Mouse (Mus musculus) adrenal gland (tissue): Measurements from ENCODE around the gene Tespa1.
"Not testable (repeated sequence)": the region's sequence is repeated elsewhere in the genome, so short reads cannot be mapped to it uniquely, and the experiment has no call there.

ENCODE experiments used
- intact Hi-C: fragments of 180-260 bp; cut with DNase I; formaldehyde crosslinking; loops from one replicate; pipeline ENCODE4 v1.15.1; 2025

Tespa1 gene

DNA sequence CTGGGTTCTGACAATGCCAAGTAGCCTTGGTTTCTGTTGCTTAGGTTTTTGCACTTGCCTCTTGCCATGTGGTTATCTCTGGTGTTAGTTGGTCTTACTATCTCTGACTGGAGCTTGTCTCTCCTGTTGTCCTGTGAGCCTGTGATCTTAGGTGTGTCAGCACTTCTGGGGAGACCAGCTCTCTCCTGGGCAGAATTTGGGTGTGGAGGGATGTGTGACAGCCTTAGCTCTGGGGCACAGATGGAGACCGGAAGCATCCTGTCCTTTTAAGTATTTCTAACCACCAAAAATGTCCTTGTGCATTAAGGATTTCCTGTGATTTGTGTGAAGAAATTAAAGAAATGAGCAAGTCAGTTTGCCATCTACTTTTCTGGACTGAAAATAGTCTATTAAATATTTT lies 21.4 kb downstream of the Tespa1 start:
- intact Hi-C loops = no loop called here

DNA sequence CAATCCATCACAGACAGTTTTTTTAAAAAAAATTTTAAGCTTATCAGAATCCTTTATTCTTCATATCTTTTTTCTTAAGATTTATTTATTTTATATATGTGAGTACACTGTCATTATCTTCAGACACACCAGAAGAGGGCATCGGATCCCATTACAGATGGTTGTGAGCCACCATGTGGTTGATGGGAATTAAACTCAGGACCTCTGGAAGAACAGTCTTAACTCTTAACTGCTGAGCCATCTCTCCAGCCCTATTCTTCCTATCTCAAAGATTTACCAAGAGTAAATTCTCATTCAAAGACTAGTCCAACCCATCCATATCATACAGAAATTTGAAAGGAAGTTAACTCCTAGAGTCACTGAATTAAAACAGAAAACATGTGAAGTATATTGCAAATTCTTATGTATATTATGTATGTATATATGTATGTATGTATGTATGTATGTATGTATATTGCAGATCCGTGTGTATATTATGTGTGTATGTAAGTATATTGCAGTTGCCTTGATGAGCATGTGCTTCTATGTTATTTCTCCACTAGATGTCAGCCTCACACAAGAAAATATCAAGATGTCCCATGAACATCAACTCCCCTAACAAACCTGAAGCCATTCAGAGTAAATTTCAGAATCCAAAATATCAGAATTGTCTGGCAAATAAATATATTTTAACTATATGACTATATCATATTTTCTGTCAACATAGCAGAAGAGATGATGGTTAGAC lies 40.9 kb downstream of the Tespa1 start:
- intact Hi-C loops = no loop called here

DNA sequence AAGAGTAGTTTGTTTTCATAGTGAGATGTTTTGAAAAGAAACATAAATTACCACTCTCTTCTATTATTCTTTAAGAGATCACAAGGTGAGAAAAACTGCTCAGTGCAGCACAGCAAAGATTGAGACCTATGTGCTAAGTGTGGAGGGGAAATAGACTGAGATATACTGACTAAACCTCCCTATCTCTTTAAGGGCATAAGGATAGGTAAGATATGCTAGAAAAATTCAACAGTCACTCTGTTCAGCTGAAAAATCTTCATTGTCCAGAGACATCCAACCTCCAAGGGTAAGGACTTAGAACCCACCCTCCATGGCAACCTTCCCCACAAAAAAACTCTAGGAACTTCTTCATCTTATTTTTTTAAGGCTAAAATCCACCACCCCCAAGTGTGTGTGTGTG lies 42.1 kb downstream of the Tespa1 start:
- intact Hi-C loops = no loop called here

DNA sequence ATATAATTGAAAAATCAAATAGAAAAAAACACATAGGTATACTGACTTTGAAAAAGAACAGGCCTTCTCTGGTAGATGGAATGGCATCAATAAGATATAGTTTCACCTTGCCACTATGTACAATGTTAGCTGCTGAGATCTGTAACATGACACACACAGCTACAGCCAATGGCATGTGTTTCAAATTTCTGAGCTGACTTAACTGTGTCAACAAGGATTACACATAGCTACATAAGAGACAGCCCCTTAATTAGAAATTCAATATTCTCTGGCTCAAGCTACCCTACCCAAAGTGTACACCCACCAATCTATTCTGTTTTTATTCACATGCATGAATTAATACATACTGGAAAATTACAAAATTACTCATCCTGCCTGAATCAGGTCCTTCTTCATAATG lies 45.7 kb downstream of the Tespa1 start:
- intact Hi-C loops = no loop called here

DNA sequence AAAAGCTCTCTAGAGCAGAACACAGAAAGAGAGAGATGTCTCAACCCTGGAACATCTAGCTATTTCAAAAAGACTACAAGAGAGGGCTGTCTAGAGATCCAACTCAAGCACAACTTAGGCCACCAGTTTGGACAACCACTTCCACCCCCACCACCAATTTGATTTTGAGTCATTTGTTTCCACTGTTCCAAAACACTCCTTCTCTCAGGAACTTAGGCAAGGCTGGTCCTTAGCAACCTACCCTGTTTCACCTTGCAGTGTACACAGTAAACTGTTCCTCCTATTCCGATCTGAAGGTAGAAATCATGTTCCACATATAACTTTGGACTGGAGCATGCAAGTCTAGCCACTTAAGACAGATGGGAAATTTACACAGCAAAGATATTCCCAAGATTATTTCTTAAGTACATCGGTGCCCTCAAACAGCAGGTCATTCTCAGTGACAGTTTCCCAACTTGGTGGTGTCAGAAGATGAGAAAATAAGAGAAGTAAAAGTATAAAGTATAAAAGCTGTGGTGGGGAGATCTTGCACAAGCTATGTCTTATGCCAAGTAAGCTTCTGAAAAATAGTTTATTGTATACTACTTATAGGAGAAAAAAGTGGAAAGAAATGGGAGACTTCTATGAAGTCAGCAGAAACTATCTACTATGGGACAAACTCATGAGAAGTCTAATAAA lies 47.5 kb downstream of the Tespa1 start:
- intact Hi-C loops = no loop called here

DNA sequence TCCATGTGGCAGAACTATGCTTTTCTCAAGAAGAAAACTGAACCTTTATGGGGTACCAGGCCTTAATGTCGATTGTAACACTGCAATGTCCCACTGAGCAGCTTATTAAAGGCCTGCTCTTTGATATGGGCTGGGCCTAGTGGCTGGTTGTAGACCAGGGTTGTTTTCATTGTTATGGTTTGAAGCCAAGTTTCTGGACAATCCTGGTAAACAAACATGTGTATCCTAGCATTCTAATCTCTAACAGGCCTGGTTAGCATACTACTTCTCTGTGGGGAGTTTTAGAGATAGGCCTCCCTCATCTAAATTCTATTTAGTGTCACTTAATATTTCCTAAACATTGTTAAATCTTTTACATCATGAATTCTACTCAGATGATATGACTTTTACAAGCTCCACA lies 49.0 kb downstream of the Tespa1 start:
- intact Hi-C loops = no loop called here

DNA sequence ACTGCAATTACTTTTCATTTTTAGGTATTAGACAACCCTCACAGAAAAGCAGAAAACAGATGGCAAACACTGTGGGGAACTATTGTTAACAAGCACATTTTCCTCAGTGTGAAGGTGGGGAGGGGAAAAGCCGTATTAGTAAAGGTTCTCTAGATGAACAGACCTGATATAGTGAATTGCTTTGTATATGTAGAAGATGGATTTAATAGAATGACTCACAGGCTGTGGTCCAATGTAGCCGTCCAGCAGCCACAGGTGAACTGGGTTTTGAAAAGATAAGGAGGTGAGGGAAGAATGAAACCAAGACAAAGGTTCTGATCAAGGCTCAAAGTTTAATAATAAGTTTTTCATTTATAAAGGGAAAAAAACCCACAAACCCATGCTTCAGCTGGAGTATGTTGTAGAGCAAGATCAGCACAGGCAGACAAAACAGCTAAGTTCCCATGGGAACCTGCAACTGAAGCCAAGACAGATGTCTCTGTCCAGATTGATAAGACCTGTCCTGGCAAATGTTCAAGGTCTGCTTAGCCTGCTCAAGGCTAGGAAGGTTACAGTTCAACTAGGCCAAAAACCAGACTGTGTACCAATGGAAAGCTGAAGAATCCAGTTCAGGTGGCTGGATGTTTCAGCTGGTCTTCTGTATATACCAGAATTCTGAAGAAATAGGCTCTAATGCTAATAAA lies 50.0 kb downstream of the Tespa1 start:
- intact Hi-C loops = no loop called here

DNA sequence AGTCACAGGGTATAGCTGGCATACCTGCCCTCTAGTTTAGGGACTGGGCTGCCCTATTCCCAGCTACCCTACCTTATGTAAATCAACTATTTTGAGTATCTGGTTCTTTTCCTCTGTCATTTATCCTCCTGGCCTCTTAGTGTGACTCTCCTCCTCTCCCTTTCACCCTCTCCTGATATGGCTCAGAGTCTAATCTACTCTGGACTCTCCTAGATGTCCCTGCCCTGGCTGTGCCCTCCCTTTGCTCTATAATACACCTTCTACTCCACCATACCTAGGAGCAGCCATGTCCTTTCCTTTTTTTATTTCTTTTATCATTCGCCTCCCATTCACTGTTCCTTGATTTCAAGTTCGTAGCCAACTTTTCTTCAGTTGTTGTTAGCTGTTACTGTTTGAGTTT lies 52.5 kb downstream of the Tespa1 start:
- intact Hi-C loops = no loop called here

DNA sequence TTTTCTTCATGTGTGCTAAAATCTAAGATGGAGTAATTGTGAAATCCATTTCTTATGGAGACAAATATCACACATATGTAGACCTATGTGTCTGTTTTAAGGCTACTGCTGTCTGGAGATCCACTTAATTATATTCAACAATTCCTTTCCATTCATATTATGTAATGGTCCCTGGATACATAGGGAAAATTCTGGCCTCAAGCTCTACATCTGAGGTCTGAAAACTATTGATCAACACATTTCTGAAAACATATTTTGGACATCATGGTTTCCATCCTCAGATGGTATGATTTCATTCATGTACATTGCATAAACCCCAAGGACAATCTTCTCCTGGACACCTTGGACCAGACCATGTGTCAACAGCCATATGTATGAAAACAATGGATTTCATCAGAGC lies 71.6 kb downstream of the Tespa1 start, which contains the start of gene Vmn2r84:
Gene Vmn2r84, minus strand, starts transcription at position 101 of the 400 bp plus-strand sequence.
- intact Hi-C loops = no loop called here

DNA sequence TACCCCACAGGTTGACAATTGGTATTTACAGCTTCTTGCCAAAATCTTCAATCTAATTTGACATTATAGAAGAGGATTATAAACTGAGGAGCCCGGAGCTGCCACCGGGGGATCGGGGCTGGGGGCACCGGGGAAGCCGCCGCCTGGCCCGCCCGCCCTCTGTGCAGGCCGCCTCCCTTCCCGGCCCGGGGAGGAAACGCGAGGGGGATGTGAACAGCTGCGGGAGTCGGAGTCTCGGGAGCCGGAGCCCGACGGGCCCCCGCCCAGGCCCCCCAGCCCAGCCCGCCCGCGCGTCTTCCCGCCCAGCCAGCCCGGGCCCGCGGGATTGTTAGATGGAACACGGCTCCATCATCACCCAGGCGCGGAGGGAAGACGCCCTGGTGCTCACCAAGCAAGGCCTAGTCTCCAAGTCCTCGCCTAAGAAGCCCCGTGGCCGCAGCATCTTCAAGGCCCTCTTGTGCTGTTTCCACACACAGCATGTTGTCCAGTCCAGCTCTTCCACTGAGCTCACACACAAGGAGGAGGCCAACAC lies 89.6 kb downstream of the Tespa1 start:
- intact Hi-C loops = not testable (repeated sequence)
